In genomic region chr11:74522487-74523209, GRCm38 (mm10) we compare ENCODE assay signal across 8 mouse cellular contexts.
DNase-seq lines count a peak whose midpoint lies in the region; ATAC-seq and TF ChIP-seq lines count a peak whose summit lies in the region.

No protein-coding gene starts in this region.

- no peak for TF ChIP-seq CTCF in Patski (IDR thresholded peaks at IDR 0.05)
- no peak for TF ChIP-seq CTCF in gastrocnemius, adult 2 months (IDR thresholded peaks at IDR 0.05)

- H3K9me3 ChIP-seq in midbrain, embryonic 16.5 days (replicated peaks; ENCODE audit: control insufficient read depth, low read length, poor library complexity, severe bottlenecking), result no peaks in the 10 kb centered on the region
- no peaks in the 10 kb centered on the region for H3K9me3 ChIP-seq in stomach, embryonic 14.5 days (ENCODE audit: control insufficient read depth, low read depth, low read length)

- peak overlapping the region; percentile 86 for H3K4me3 ChIP-seq in gastrocnemius, adult 2 months
- peak overlapping the region; percentile 75 for H3K4me3 ChIP-seq in midbrain, embryonic 16.5 days (ENCODE audit: low read depth, low read length)
- peak overlapping the region; percentile 57 for H3K4me3 ChIP-seq in stomach, embryonic 14.5 days (ENCODE audit: low read depth, low read length)

- peak overlapping the region; percentile 78 for H3K9ac ChIP-seq in midbrain, embryonic 16.5 days (ENCODE audit: low read depth, low read length)
- peak overlapping the region; percentile 52 for H3K9ac ChIP-seq in stomach, embryonic 14.5 days (replicated peaks; ENCODE audit: low read depth, low read length)

- intact Hi-C loops in gastrocnemius, adult 2 months (cut with DNase I), result loop anchor here (5.0 kb wide), 1 partner anchor 60 kb away; no protein-coding TSS in a partner anchor

- DNase-seq in Patski (ENCODE audit: low read depth, low spot score), result no peak
- DNase-seq in cerebellum, adult 18-20 months, result peak; percentile 52 to 70
- peak; percentile 82 for DNase-seq in gastrocnemius, adult 2 months
- peak; percentile 66 for DNase-seq in induced T-regulatory cell, adult 2 months (ENCODE audit: low read depth)
- DNase-seq in liver, result peak; percentile 64

- peaks cover 18% of the 10 kb centered on the region for H3K4me1 ChIP-seq in midbrain, embryonic 16.5 days (ENCODE audit: control insufficient read depth, insufficient read depth, low read length)
- peaks cover 16% of the 10 kb centered on the region for H3K4me1 ChIP-seq in stomach, embryonic 14.5 days (ENCODE audit: control insufficient read depth, insufficient read depth, low read length)

- in situ Hi-C loops in Patski (cut with MboI; ENCODE audit: low pct_unique_long_range_greater_than_20kb), result loop anchor here (5.0 to 10.0 kb wide), 3 partner anchors 35 to 118 kb away; no protein-coding TSS in a partner anchor

- CTCF ChIA-PET in Patski (lab: Charles Lee), result interaction anchor here (1.3 to 5.6 kb wide), 4 partner anchors 24 to 121 kb away, joined by 3 to 29 read pairs (median 8); no protein-coding TSS in a partner anchor

- peak overlapping the region; percentile 99 for H3K4me2 ChIP-seq in midbrain, embryonic 16.5 days (ENCODE audit: low read length)
- peak overlapping the region; percentile 66 for H3K4me2 ChIP-seq in stomach, embryonic 14.5 days (replicated peaks; ENCODE audit: low read depth, low read length)

- peak; percentile 55 for ATAC-seq in Patski
- ATAC-seq in midbrain, embryonic 16.5 days, result peak; percentile 54
- peak; percentile 80 for ATAC-seq in stomach, embryonic 14.5 days (ENCODE audit: insufficient number of reproducible peaks, insufficient read depth, low FRiP score, low read depth)
- ATAC-seq in frontal cortex, adult (ENCODE audit: low TSS enrichment), result no peak

- H3K36me3 ChIP-seq in midbrain, embryonic 16.5 days (ENCODE audit: control insufficient read depth, insufficient read depth, low read length), result no peaks in the 10 kb centered on the region
- H3K36me3 ChIP-seq in stomach, embryonic 14.5 days (ENCODE audit: control insufficient read depth, insufficient read depth, low read length), result no peaks in the 10 kb centered on the region

- under 1% methylated on average over 77 of the region's 87 CpGs for WGBS in midbrain, embryonic 16.5 days
- 2% methylated on average over 76 of the region's 87 CpGs for whole genome bisulfite sequencing in stomach, embryonic 14.5 days

- no peaks in the 10 kb centered on the region for H3K27me3 ChIP-seq in Patski
- peaks cover 8% of the 10 kb centered on the region for H3K27me3 ChIP-seq in midbrain, embryonic 16.5 days (ENCODE audit: control insufficient read depth, insufficient read depth, low read depth, low read length)
- peaks cover 9% of the 10 kb centered on the region; the same call in 1 of the 2 replicates for H3K27me3 ChIP-seq in stomach, embryonic 14.5 days (ENCODE audit: control insufficient read depth, insufficient read depth, low read length)

- peak overlapping the region; percentile 85 for H3K27ac ChIP-seq in gastrocnemius, adult 2 months
- H3K27ac ChIP-seq in midbrain, embryonic 16.5 days (ENCODE audit: low read length), result no peak overlapping the region
- H3K27ac ChIP-seq in stomach, embryonic 14.5 days (ENCODE audit: low read length), result peak overlapping the region; percentile 52; the same call in 1 of the 2 replicates

- POLR2A ChIA-PET in Patski (lab: Charles Lee), result interaction anchor here (0.6 to 1.6 kb wide), 2 partner anchors 10 to 54 kb away, joined by 3 to 5 read pairs; no protein-coding TSS in a partner anchor
